Mouse (Mus musculus): ENCODE data around the gene Abca1. TPM values are rescaled to one million over a fixed set of nuclear protein-coding genes. Genes with fewer than 3 reads are reported as not detected.

Abca1 gene
- total and polyA plus RNA-seq, 2 experiments from 2014 or later = 8.8 to 43.5 TPM

GRCm38 (mm10) chr4:53086636-53087035 lies 73.1 kb downstream of the Abca1 start:
- no peaks in the 10 kb centered on the region for H3K4me1 ChIP-seq (ENCODE audit: insufficient read depth, low read length)
- H3K4me3 ChIP-seq (ENCODE audit: low read length) = no peak overlapping the region
- peaks cover 16% of the 10 kb centered on the region for H3K36me3 ChIP-seq (ENCODE audit: insufficient read depth, low read length)
- no peak for DNase-seq (ENCODE audit: low spot score)
- H3K27ac ChIP-seq = no peak overlapping the region
- H3K4me2 ChIP-seq (ENCODE audit: low read depth, low read length) = no peak overlapping the region
- WGBS = 83% methylated on average over 2 of the region's 2 CpGs
- H3K9me3 ChIP-seq (ENCODE audit: low read length) = no peaks in the 10 kb centered on the region
- no peaks in the 10 kb centered on the region for H3K27me3 ChIP-seq (ENCODE audit: insufficient read depth, low read length)
- no peak for TF ChIP-seq CTCF (IDR thresholded peaks at IDR 0.05; ENCODE audit: low read depth)
- no peak for ATAC-seq
- no peak overlapping the region for H3K9ac ChIP-seq (replicated peaks; ENCODE audit: low read length)

- no peaks in the 10 kb centered on the region for H3K4me1 ChIP-seq (ENCODE audit: insufficient read depth, low read length)
- DNase-seq (ENCODE audit: low spot score) = no peak
- no peak overlapping the region for H3K4me3 ChIP-seq (ENCODE audit: low read length)
- TF ChIP-seq CTCF (IDR thresholded peaks at IDR 0.05; ENCODE audit: low read depth) = no peak
- H3K9ac ChIP-seq (replicated peaks; ENCODE audit: low read length) = no peak overlapping the region
- H3K27me3 ChIP-seq (ENCODE audit: insufficient read depth, low read length) = no peaks in the 10 kb centered on the region
- ATAC-seq = no peak
- H3K36me3 ChIP-seq (ENCODE audit: insufficient read depth, low read length) = peaks cover 7% of the 10 kb centered on the region
- H3K27ac ChIP-seq = no peak overlapping the region
- 81% methylated on average over 4 of the region's 4 CpGs for WGBS
- H3K4me2 ChIP-seq (ENCODE audit: low read depth, low read length) = no peak overlapping the region
- no peaks in the 10 kb centered on the region for H3K9me3 ChIP-seq (ENCODE audit: low read length)
These were observed 74.1 kb downstream of the Abca1 start for GRCm38 (mm10) chr4:53085634-53086033.

GRCm38 (mm10) chr4:53083071-53083470 lies 76.6 kb downstream of the Abca1 start:
- Histone ChIP-seq H3K4me1 (ENCODE audit: insufficient read depth, low read length) (no peaks in the 10 kb centered on the region), H3K27me3 (ENCODE audit: insufficient read depth, low read length) (no peaks in the 10 kb centered on the region), H3K9me3 (ENCODE audit: low read length) (no peaks in the 10 kb centered on the region), H3K9ac (replicated peaks; ENCODE audit: low read length) (no peak overlapping the region), H3K36me3 (ENCODE audit: insufficient read depth, low read length) (peaks cover 14% of the 10 kb centered on the region), H3K27ac (no peak overlapping the region), H3K4me3 (ENCODE audit: low read length) (no peak overlapping the region), H3K4me2 (ENCODE audit: low read depth, low read length) (no peak overlapping the region)
- TF ChIP-seq CTCF (IDR thresholded peaks at IDR 0.05; ENCODE audit: low read depth) = no peak
- no peak for DNase-seq (ENCODE audit: low spot score)
- WGBS = 91% methylated on average over 2 of the region's 2 CpGs
- no peak for ATAC-seq

- DNase-seq (ENCODE audit: low spot score) (no peak), ATAC-seq (no peak)
- no peak overlapping the region for H3K4me3 ChIP-seq (ENCODE audit: low read length)
- no peak overlapping the region for H3K4me2 ChIP-seq (ENCODE audit: low read depth, low read length)
- H3K27me3 ChIP-seq (ENCODE audit: insufficient read depth, low read length) = no peaks in the 10 kb centered on the region
- no peak overlapping the region for H3K9ac ChIP-seq (replicated peaks; ENCODE audit: low read length)
- WGBS = 81% methylated on average over 7 of the region's 7 CpGs
- H3K4me1 ChIP-seq (ENCODE audit: insufficient read depth, low read length) = no peaks in the 10 kb centered on the region
- H3K36me3 ChIP-seq (ENCODE audit: insufficient read depth, low read length) = peaks cover 14% of the 10 kb centered on the region
- no peaks in the 10 kb centered on the region for H3K9me3 ChIP-seq (ENCODE audit: low read length)
- no peak overlapping the region for H3K27ac ChIP-seq
- TF ChIP-seq CTCF (IDR thresholded peaks at IDR 0.05; ENCODE audit: low read depth) = no peak
These were observed 77.2 kb downstream of the Abca1 start for GRCm38 (mm10) chr4:53082451-53082850.

GRCm38 (mm10) chr4:53081851-53082250 lies 77.8 kb downstream of the Abca1 start:
- 82% methylated on average over 11 of the region's 11 CpGs for WGBS
- Histone ChIP-seq H3K4me2 (ENCODE audit: low read depth, low read length) (no peak overlapping the region), H3K4me1 (ENCODE audit: insufficient read depth, low read length) (no peaks in the 10 kb centered on the region), H3K27ac (no peak overlapping the region), H3K9ac (replicated peaks; ENCODE audit: low read length) (no peak overlapping the region), H3K9me3 (ENCODE audit: low read length) (no peaks in the 10 kb centered on the region), H3K27me3 (ENCODE audit: insufficient read depth, low read length) (no peaks in the 10 kb centered on the region), H3K4me3 (ENCODE audit: low read length) (no peak overlapping the region), H3K36me3 (ENCODE audit: insufficient read depth, low read length) (peaks cover 14% of the 10 kb centered on the region)
- no peak for TF ChIP-seq CTCF (IDR thresholded peaks at IDR 0.05; ENCODE audit: low read depth)
- ATAC-seq = no peak
- no peak for DNase-seq (ENCODE audit: low spot score)

GRCm38 (mm10) chr4:53080290-53080689 lies 79.4 kb downstream of the Abca1 start:
- 87% methylated on average over 3 of the region's 3 CpGs for WGBS
- Histone ChIP-seq H3K9me3 (ENCODE audit: low read length) (no peaks in the 10 kb centered on the region), H3K27me3 (ENCODE audit: insufficient read depth, low read length) (no peaks in the 10 kb centered on the region), H3K4me3 (ENCODE audit: low read length) (no peak overlapping the region), H3K36me3 (ENCODE audit: insufficient read depth, low read length) (peaks cover 22% of the 10 kb centered on the region), H3K4me2 (ENCODE audit: low read depth, low read length) (no peak overlapping the region), H3K4me1 (ENCODE audit: insufficient read depth, low read length) (no peaks in the 10 kb centered on the region), H3K9ac (replicated peaks; ENCODE audit: low read length) (no peak overlapping the region), H3K27ac (no peak overlapping the region)
- no peak for ATAC-seq
- TF ChIP-seq CTCF (IDR thresholded peaks at IDR 0.05; ENCODE audit: low read depth) = no peak
- no peak for DNase-seq (ENCODE audit: low spot score)

GRCm38 (mm10) chr4:53078793-53079310 lies 80.8 kb downstream of the Abca1 start:
- 83% methylated on average over 2 of the region's 2 CpGs for WGBS
- no peaks in the 10 kb centered on the region for H3K4me1 ChIP-seq (ENCODE audit: insufficient read depth, low read length)

More at GRCm38 (mm10) chr4:53078793-53079310, 80.8 kb downstream of the Abca1 start:
- Histone ChIP-seq H3K27me3 (ENCODE audit: insufficient read depth, low read length) (no peaks in the 10 kb centered on the region), H3K9me3 (ENCODE audit: low read length) (no peaks in the 10 kb centered on the region), H3K9ac (replicated peaks; ENCODE audit: low read length) (no peak overlapping the region), H3K4me2 (ENCODE audit: low read depth, low read length) (no peak overlapping the region), H3K36me3 (ENCODE audit: insufficient read depth, low read length) (peaks cover 21% of the 10 kb centered on the region), H3K27ac (no peak overlapping the region), H3K4me3 (ENCODE audit: low read length) (no peak overlapping the region)
- TF ChIP-seq CTCF (IDR thresholded peaks at IDR 0.05; ENCODE audit: low read depth) = no peak
- DNase-seq (ENCODE audit: low spot score) (no peak), ATAC-seq (no peak)

Data from hindbrain, postnatal 0 days (tissue).